Mouse (Mus musculus) heart, embryonic 13.5 days (tissue): Measurements from ENCODE around the gene Phactr1. TPM values are rescaled to one million over a fixed set of nuclear protein-coding genes. Genes with fewer than 3 reads are reported as not detected.

Experiments used
- ATAC-seq: fragments of 200-750 bp; cut with Nextera tagmentation; 2 replicates; pipeline ENCODE4 v1.8.0; 2017; ENCODE audit warnings: moderate TSS enrichment; ENCODE audit not compliant: insufficient number of reproducible peaks, low FRiP score, low TSS enrichment; ENCODE audit errors: extremely low read depth
- H3K27ac ChIP-seq: fragments of 300-500 bp; sonication (generic); replicated peaks from 2 replicates; pipeline ENCODE4 v1.5.1; 2015; ENCODE audit warnings: moderate library complexity, mild to moderate bottlenecking, inconsistent platforms
- H3K27me3 ChIP-seq: fragments of 300-500 bp; sonication (generic); replicated peaks from 2 replicates; pipeline ENCODE4 v1.6.1; 2015; ENCODE audit warnings: mild to moderate bottlenecking, inconsistent platforms
- H3K36me3 ChIP-seq: fragments of 300-500 bp; sonication (generic); 2 replicates; pipeline ENCODE4 v1.6.1; 2015; ENCODE audit warnings: mild to moderate bottlenecking, inconsistent platforms
- H3K4me1 ChIP-seq: fragments of 300-500 bp; sonication (generic); 2 replicates; pipeline ENCODE4 v1.6.1; 2015; ENCODE audit warnings: inconsistent platforms
- H3K4me2 ChIP-seq: fragments of 300-500 bp; sonication (generic); 2 replicates; pipeline ENCODE4 v1.6.1; 2015; ENCODE audit warnings: inconsistent platforms, mild to moderate bottlenecking, moderate library complexity
- H3K4me3 ChIP-seq: fragments of 300-500 bp; sonication (generic); 2 replicates; pipeline ENCODE4 v1.5.1; 2015; ENCODE audit warnings: moderate library complexity, mild to moderate bottlenecking, inconsistent platforms
- H3K9ac ChIP-seq: fragments of 300-500 bp; sonication (generic); 2 replicates; pipeline ENCODE4 v1.6.1; 2015; ENCODE audit warnings: inconsistent platforms, mild to moderate bottlenecking, moderate library complexity
- H3K9me3 ChIP-seq: fragments of 300-500 bp; sonication (generic); 2 replicates; pipeline ENCODE4 v1.6.1; 2016; ENCODE audit warnings: inconsistent platforms
- WGBS: fragments of 180-500 bp; shearing (Covaris S2); methylation state at CpG from one replicate; pipeline ENCODE4 v1.1.7; 2015; ENCODE audit warnings: mixed read lengths; 5-methylcytosine and 5-hydroxymethylcytosine counted together
- polyA plus RNA-seq: library from polyadenylated mRNA; unstranded; fragments of >200 nt; fragmentation: Nextera tagmentation; extraction: Ambion mirVana; gene quantifications from 2 replicates; pipeline ENCODE4 v1.2.1, GENCODE M21; 2015

Gene Phactr1
- polyA plus RNA-seq, 1 experiment from 2014 or later: 5.2 TPM

GRCm38 (mm10) chr13:42952037-42952721, 271.8 kb downstream of the Phactr1 start:
- H3K4me1 ChIP-seq: no peaks in the 10 kb centered on the region
- no peaks in the 10 kb centered on the region for H3K36me3 ChIP-seq
- no peak overlapping the region for H3K4me3 ChIP-seq
- H3K4me2 ChIP-seq: no peak overlapping the region
- H3K9me3 ChIP-seq: 0 out of 2 replicates have a peak, but pooled peaks cover 4% of the 10 kb centered on the region
- no peaks in the 10 kb centered on the region for H3K27me3 ChIP-seq
- WGBS: 60% methylated on average over 15 of the region's 15 CpGs
- no peak overlapping the region for H3K9ac ChIP-seq
- H3K27ac ChIP-seq: no peak overlapping the region
- ATAC-seq: no peak

GRCm38 (mm10) chr13:42953071-42953470, 272.6 kb downstream of the Phactr1 start:
- H3K36me3 ChIP-seq: no peaks in the 10 kb centered on the region
- 90% methylated on average over 6 of the region's 6 CpGs for WGBS
- H3K27ac ChIP-seq: no peak overlapping the region
- no peak overlapping the region for H3K4me2 ChIP-seq
- no peak for ATAC-seq
- peaks cover 6% of the 10 kb centered on the region for H3K4me1 ChIP-seq
- H3K27me3 ChIP-seq: no peaks in the 10 kb centered on the region
- H3K9me3 ChIP-seq: 0 out of 2 replicates have a peak, but pooled peaks cover 4% of the 10 kb centered on the region
- H3K9ac ChIP-seq: no peak overlapping the region
- H3K4me3 ChIP-seq: no peak overlapping the region

- Histone ChIP-seq H3K4me2 (no peak overlapping the region), H3K4me3 (no peak overlapping the region), H3K27me3 (no peaks in the 10 kb centered on the region), H3K4me1 (peaks cover 11% of the 10 kb centered on the region), H3K27ac (no peak overlapping the region), H3K36me3 (no peaks in the 10 kb centered on the region), H3K9ac (no peak overlapping the region), H3K9me3 (0 out of 2 replicates have a peak, but pooled peaks cover 4% of the 10 kb centered on the region)
- 60% methylated on average over 5 of the region's 5 CpGs for WGBS
- ATAC-seq: no peak
Observed at GRCm38 (mm10) chr13:42954116-42954515, 273.7 kb downstream of the Phactr1 start.

GRCm38 (mm10) chr13:42956327-42956726, 275.9 kb downstream of the Phactr1 start:
- H3K4me1 ChIP-seq: peaks cover 11% of the 10 kb centered on the region
- no peak overlapping the region for H3K27ac ChIP-seq
- 0 out of 2 replicates have a peak, but pooled peaks cover 4% of the 10 kb centered on the region for H3K9me3 ChIP-seq
- H3K4me3 ChIP-seq: no peak overlapping the region
- no peak overlapping the region for H3K4me2 ChIP-seq
- H3K9ac ChIP-seq: no peak overlapping the region
- WGBS: 66% methylated on average over 10 of the region's 10 CpGs
- ATAC-seq: no peak
- H3K36me3 ChIP-seq: no peaks in the 10 kb centered on the region
- H3K27me3 ChIP-seq: no peaks in the 10 kb centered on the region

GRCm38 (mm10) chr13:42957856-42958255, 277.4 kb downstream of the Phactr1 start:
- Histone ChIP-seq H3K4me3 (no peak overlapping the region), H3K27me3 (no peaks in the 10 kb centered on the region), H3K4me1 (peaks cover 11% of the 10 kb centered on the region), H3K4me2 (no peak overlapping the region), H3K9ac (no peak overlapping the region), H3K27ac (no peak overlapping the region), H3K36me3 (no peaks in the 10 kb centered on the region), H3K9me3 (0 out of 2 replicates have a peak, but pooled peaks cover 4% of the 10 kb centered on the region)
- ATAC-seq: no peak
- 59% methylated on average over 7 of the region's 7 CpGs for WGBS

- WGBS: 63% methylated on average over 2 of the region's 2 CpGs
- no peak overlapping the region for H3K4me2 ChIP-seq
- no peak overlapping the region for H3K9ac ChIP-seq
- peaks cover 11% of the 10 kb centered on the region for H3K4me1 ChIP-seq
- H3K27ac ChIP-seq: no peak overlapping the region
- no peak for ATAC-seq
- H3K9me3 ChIP-seq: 0 out of 2 replicates have a peak, but pooled peaks cover 4% of the 10 kb centered on the region
- H3K4me3 ChIP-seq: no peak overlapping the region
- no peaks in the 10 kb centered on the region for H3K27me3 ChIP-seq
- no peaks in the 10 kb centered on the region for H3K36me3 ChIP-seq
Observed at GRCm38 (mm10) chr13:42958867-42959266, 278.4 kb downstream of the Phactr1 start.

- Histone ChIP-seq H3K36me3 (no peaks in the 10 kb centered on the region), H3K4me3 (no peak overlapping the region), H3K27me3 (no peaks in the 10 kb centered on the region), H3K27ac (no peak overlapping the region), H3K4me1 (peaks cover 11% of the 10 kb centered on the region), H3K9ac (no peak overlapping the region), H3K9me3 (no peaks in the 10 kb centered on the region), H3K4me2 (no peak overlapping the region)
- WGBS: 73% methylated on average over 4 of the region's 4 CpGs
- no peak for ATAC-seq
Observed at GRCm38 (mm10) chr13:42961561-42961960, 281.1 kb downstream of the Phactr1 start.

GRCm38 (mm10) chr13:42968537-42968936, 288.1 kb downstream of the Phactr1 start:
- ATAC-seq: no peak
- H3K27ac ChIP-seq: no peak overlapping the region
- H3K9me3 ChIP-seq: no peaks in the 10 kb centered on the region
- no peaks in the 10 kb centered on the region for H3K4me1 ChIP-seq
- H3K4me2 ChIP-seq: no peak overlapping the region
- H3K27me3 ChIP-seq: no peaks in the 10 kb centered on the region
- no peak overlapping the region for H3K4me3 ChIP-seq
- no peaks in the 10 kb centered on the region for H3K36me3 ChIP-seq
- no peak overlapping the region for H3K9ac ChIP-seq
- WGBS: 59% methylated on average over 4 of the region's 4 CpGs

- no peak for ATAC-seq
- 71% methylated on average over 3 of the region's 3 CpGs for WGBS
- Histone ChIP-seq H3K27me3 (no peaks in the 10 kb centered on the region), H3K9ac (no peak overlapping the region), H3K36me3 (no peaks in the 10 kb centered on the region), H3K4me3 (no peak overlapping the region), H3K9me3 (no peaks in the 10 kb centered on the region), H3K4me2 (no peak overlapping the region), H3K27ac (no peak overlapping the region), H3K4me1 (peaks cover 3% of the 10 kb centered on the region; the same call in 1 of the 2 replicates)
Observed at GRCm38 (mm10) chr13:42973561-42973960, 293.1 kb downstream of the Phactr1 start.

GRCm38 (mm10) chr13:42973961-42974360, 293.5 kb downstream of the Phactr1 start:
- no peak for ATAC-seq

GRCm38 (mm10) chr13:42974506-42974905, 294.1 kb downstream of the Phactr1 start:
- WGBS: 72% methylated on average over 2 of the region's 2 CpGs
- Histone ChIP-seq H3K9me3 (no peaks in the 10 kb centered on the region), H3K27ac (no peak overlapping the region)

More at GRCm38 (mm10) chr13:42973961-42974360, 293.5 kb downstream of the Phactr1 start:
- H3K9ac ChIP-seq: no peak overlapping the region
- H3K4me3 ChIP-seq: no peak overlapping the region
- H3K27me3 ChIP-seq: no peaks in the 10 kb centered on the region
- H3K36me3 ChIP-seq: no peaks in the 10 kb centered on the region
- WGBS: 64% methylated on average over 2 of the region's 2 CpGs
- no peak overlapping the region for H3K27ac ChIP-seq
- no peaks in the 10 kb centered on the region for H3K9me3 ChIP-seq
- H3K4me2 ChIP-seq: no peak overlapping the region
- peaks cover 3% of the 10 kb centered on the region; the same call in 1 of the 2 replicates for H3K4me1 ChIP-seq

GRCm38 (mm10) chr13:42976144-42976543, 295.7 kb downstream of the Phactr1 start:
- no peak overlapping the region for H3K9ac ChIP-seq
- no peak for ATAC-seq
- 80% methylated on average over 3 of the region's 3 CpGs for WGBS

More at GRCm38 (mm10) chr13:42974506-42974905, 294.1 kb downstream of the Phactr1 start:
- Histone ChIP-seq H3K4me1 (peaks cover 3% of the 10 kb centered on the region; the same call in 1 of the 2 replicates), H3K9ac (no peak overlapping the region), H3K4me3 (no peak overlapping the region), H3K36me3 (no peaks in the 10 kb centered on the region), H3K27me3 (no peaks in the 10 kb centered on the region), H3K4me2 (no peak overlapping the region)
- no peak for ATAC-seq

More at GRCm38 (mm10) chr13:42976144-42976543, 295.7 kb downstream of the Phactr1 start:
- no peaks in the 10 kb centered on the region for H3K9me3 ChIP-seq
- no peaks in the 10 kb centered on the region for H3K27me3 ChIP-seq
- H3K4me3 ChIP-seq: no peak overlapping the region
- H3K4me1 ChIP-seq: peaks cover 3% of the 10 kb centered on the region; the same call in 1 of the 2 replicates
- H3K4me2 ChIP-seq: no peak overlapping the region
- H3K36me3 ChIP-seq: no peaks in the 10 kb centered on the region
- no peak overlapping the region for H3K27ac ChIP-seq
